Mouse (Mus musculus): Measurements from ENCODE around the gene Ankrd2.
"Not testable (repeated sequence)": the region's sequence is repeated elsewhere in the genome, so short reads cannot be mapped to it uniquely, and the experiment has no call there.

Gene Ankrd2

DNA sequence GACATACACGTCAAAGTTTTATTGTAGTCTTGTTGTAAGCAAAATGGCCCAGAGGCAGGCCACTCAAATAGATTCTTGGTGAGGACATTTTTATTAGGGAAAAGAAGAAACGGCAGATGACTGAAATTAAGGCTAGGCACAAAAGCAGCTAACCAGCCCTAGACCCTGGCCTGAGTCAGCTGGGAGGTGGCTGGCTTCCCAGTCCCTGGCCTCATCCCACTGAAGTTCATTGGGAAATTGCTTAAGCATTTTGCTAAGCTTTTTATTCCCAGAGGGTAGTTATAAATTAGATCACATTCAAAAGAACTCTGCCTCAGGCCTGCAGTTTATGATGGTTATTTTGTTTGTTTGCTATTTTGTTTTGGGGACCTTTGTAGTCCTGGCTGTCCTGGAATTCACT lies 20.1 kb downstream of the Ankrd2 start:
- DNase-seq (ENCODE audit: low spot score in 2 of 2), result peak in 1 of 2 experiments; percentile 49

DNA sequence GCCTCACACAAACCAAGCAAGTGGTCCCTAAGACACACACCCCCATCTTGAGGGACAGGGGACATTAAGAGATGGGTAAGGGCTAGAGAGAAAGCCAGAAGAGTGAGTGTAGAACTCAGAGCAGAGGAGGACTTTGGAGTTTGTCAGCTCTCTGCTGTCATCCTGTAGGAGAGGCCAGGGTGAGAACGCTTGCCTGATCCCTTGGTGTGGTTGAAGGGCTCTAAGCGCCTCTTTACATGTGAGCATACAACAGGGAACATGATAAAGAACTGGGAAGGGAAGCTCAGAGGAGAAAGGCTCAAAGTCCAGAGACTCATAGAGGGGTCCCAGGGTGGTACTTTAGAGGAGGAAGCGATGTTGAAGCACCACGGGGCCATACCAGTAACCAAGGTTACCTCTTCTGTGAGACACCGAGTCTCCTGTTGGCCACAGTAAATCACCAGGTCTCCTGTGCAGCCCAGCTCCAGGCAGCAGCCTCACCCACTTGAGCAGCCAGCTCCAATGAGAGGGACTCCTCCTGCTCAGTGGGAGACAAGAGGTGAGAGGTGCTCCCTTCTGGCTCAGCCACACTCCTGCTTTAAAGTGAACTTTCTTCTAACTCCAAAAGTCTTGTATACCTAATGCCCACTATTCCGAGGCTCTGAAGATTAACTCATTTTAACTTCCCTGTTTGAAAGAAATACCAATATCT lies 21.1 kb downstream of the Ankrd2 start:
- DNase-seq (ENCODE audit: low spot score in 2 of 2), result no peak

DNA sequence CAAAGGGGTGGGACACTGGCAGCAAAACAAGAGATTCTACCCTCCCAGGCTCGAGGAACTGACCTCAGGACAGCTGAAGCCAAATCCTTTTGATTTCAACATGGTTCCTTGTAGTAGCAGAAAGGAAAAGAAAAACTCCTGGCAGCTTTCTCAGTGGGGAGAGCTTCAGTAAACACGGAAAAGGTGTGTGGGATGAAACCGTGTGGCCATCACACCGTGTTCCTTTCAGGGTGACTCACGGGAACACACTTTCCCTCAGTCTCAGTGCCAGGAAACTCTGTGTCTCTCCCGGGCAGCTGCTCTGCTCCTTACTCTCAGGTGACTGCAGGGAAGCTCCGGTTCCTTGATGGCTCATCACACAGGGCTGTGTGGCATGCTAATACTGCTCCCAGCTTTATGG lies 22.6 kb downstream of the Ankrd2 start:
- no peak for DNase-seq (ENCODE audit: low spot score in 2 of 2)

DNA sequence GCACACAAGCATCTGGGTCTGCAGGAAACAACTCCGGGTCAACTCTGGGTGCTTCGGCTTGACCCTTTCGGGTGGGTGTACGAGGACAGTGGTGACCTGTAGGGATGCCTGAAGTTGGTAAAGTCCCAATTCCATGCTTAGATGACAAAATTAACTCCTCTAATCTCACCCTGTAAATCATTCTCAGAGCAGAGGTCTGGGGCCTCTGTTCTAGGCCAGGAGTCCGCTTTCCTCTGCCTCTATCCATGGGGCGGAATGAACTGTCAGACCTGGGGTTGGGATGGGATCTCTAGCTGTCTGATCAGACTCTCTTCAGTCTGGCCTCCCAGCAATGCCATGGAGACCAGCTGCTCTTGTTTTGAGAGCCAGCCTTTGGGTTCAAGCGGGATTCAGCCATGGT lies 25.6 kb downstream of the Ankrd2 start:
- DNase-seq (ENCODE audit: low spot score in 2 of 2), result no peak

DNA sequence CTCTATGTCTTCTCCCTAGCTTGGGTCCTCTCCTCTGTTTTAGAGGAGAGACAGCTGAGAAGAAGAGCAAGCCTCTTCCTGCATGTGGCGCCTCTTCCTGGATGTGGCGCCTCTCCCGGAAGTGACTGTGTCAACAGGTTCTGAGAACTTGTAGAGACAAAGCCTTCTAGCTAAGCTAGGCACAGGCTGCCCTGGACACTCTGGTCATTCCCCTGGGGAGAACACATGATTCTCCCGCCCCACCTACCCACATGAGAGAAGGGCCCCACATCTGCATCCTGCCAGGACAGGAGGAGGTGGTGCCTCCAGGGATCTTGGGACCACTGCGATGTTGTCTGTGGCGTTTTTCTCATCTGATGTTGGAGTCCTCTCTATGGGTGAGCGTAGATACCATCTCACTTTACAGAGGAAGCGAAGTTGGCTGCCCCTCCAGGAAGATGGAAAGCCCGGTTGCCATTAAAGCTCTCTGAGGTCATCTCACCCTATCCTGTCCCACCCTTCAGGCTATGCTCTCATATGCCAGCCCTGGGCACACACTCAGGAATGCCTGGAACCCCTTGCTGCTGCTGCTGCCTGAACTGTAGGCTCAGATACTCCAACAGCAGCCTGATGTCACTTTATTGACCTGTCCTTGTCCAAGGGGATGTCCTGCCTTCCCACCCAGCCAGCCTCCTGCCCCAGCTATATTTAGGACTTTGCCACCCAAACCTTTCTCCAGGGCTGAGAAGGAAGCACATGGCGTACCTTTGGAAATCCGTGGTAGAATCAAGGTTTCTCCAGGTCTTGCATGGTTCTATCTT lies 32.8 kb downstream of the Ankrd2 start:
- no peak for DNase-seq (ENCODE audit: low spot score in 2 of 2)

DNA sequence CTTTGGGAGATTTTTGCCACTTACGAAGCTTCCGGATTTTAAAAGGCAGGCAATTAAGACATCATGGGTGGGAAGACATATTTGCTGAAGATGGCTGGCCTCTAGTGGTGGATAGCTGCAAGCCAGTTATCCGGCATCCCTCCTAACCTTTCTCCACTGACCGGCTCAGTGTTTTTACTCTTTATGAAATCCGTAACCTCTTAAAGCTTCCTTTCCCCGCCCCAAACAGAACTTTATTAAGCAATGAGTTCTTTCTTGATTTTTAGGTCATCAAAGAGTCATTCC lies 33.4 kb downstream of the Ankrd2 start:
- DNase-seq (ENCODE audit: low spot score in 2 of 2), result no peak

DNA sequence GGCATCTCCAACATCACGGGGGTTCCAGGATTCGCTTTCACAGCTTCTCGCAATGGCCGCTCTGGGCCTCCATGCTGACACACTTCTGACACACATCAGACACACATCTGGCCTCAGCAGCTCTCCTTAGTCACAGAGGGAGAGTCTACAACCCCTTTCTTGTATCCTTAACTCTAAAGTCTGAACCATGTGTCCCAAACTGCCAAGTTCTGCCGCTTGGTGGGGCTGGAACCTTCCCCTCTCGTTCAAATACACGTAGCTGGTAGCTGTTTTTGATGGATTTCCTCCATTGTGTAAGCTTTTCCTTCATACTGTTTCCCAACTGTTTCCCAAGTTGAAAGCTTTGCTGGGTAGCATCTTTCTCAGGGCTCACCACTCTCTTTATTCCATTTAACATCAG lies 35.4 kb downstream of the Ankrd2 start:
- DNase-seq (ENCODE audit: low spot score in 2 of 2), result no peak

DNA sequence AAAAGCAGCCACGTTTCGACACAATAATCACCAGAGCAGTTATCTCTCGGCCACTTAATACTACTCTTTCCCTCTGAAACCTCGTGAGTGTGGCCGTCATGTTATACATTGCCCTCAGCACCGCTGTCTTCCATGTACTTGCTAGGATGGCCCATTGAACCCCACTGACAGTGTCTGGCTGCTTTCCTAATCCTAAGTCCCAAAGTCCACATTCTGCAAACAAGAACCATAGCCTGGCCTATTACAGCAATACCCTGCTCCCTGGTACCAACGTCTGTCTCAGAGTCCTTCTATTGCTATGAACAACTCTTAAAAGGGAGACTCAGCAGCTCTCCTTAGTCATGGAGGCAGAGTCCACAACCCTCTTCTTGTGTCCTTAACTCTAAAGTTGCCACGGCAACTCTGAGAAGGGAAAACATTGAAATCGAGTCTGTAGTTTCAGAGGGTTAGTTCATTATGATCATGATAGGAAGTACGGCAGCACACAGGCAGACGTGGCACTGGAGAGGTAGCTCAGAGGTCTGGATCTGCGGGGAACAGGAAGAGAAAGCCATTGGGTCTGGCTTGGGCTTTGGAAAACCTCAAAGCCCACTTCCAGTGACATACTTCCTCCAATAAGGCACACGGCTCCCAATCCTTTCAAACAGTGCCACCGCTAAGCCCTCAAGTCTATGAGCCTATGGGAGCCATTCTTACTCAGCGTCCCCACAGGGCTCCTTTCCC lies 36.2 kb downstream of the Ankrd2 start:
- DNase-seq (ENCODE audit: low spot score in 2 of 2), result no peak

DNA sequence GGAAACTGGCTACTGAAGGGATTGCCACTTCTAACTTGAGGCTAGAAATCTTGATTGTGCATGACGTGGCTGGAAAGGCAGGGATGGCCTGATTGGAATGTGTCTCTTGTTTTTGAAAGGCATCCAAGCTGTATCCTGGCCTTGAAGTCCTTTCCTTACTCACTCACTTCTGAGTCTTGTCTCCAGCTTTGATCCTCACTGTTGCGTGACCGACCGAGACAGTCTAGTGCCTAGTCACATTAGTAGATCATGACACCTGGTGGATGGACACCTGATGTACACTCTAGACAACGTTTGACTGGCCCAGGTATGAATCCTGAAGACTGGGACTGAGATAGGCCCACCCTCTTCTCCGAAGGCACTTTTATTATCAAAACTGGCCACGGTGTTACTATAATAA lies 37.0 kb downstream of the Ankrd2 start:
- DNase-seq (ENCODE audit: low spot score in 2 of 2), result no peak

DNA sequence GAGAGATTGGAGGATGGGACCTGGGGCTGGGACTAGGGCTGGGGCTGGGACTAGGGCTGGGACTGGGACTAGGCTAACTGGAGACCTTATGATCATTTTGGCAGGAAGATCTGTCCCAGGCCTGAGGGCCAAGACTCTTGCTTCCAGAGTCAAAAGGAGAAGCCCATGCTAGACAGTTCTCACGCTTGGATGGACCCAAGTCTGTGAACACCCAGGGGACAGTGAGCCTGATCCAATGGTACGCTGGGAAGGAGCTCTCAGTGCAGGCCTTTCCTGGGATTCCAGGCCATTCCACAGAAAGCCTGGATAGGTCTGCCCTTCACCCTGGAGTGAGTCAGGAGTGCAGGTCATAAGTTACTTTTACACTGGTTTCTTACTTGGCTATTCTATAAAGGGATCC lies 39.3 kb downstream of the Ankrd2 start:
- no peak for DNase-seq (ENCODE audit: low spot score in 2 of 2)

DNA sequence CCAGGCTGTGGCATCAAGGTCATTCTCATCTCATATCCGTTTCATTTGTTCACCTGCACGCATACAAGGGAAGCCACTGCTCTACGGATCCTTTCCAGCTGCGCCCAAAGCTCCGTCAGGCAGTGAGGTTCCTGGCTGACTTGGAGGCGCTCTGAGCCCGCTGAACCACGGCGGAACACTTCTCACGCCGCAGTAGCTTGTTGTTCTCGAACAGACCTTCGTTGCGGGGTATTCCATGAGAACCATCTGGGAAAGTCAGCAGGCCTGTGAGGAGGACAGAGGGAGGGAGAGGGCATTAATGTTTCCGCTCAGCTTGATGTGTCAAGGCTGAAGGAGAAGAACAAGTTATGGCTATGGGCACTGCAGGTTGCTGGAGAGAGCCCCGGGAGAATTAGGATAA lies 40.2 kb downstream of the Ankrd2 start:
- DNase-seq (ENCODE audit: low spot score in 2 of 2), result no peak

DNA sequence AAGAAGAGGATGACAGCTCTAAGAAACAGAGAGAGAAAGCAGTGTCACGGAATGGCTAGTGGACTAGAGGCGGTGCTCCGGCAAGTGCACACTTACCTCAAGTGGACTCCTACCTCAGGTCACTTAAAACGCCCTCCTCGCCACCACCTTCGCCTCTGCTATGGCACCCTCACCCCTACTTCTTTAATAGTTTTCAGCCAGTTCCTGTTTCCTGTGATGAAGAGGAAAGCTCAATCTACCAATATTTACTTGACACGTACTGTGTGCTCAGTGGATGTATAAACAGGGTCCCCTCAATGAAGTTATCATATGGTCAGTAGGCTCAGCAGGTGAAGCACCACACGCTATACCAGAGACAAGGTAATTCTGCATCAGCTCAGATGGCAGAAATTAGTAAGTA lies 42.8 kb downstream of the Ankrd2 start:
- no peak for DNase-seq (ENCODE audit: low spot score in 2 of 2)

DNA sequence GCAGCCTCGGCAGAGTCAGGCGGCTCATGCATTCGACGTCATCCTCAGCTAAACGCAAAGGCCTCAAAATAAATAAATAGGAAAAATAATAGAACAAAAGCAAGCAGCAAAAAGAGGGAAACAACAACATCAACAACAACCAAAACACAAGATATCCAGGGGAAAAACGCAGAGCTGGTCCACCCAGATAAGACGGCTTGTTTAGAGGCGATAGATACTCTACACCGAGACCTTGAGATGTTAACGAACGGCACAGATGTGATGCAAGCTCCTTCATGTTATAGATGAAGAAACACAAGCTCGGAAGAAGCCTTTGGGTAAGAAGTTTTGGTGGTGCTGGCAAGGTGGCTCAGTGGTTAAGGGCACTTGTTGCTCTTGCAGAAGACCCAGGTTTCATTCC lies 43.2 kb downstream of the Ankrd2 start:
- no peak for DNase-seq (ENCODE audit: low spot score in 2 of 2)

DNA sequence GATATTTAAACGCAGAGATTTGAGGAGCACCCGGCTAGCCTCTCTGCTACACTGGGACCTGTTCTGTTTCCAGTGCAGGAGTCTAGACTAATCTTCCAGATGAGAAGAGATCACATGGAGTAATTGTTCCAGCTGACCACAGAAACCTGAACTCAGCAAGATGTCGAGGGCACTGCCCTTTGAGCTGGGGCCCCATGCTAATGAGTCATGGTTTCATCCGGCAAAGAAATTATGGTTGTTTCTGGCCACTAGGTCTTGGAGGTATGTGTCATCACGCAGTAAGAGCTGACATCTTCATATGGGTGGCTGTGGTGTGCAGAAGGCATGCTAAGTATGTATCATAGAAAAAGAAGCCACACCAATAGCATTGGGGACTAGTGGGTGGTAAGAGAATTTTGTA lies 44.1 kb downstream of the Ankrd2 start:
- no peak for DNase-seq (ENCODE audit: low spot score in 2 of 2)

DNA sequence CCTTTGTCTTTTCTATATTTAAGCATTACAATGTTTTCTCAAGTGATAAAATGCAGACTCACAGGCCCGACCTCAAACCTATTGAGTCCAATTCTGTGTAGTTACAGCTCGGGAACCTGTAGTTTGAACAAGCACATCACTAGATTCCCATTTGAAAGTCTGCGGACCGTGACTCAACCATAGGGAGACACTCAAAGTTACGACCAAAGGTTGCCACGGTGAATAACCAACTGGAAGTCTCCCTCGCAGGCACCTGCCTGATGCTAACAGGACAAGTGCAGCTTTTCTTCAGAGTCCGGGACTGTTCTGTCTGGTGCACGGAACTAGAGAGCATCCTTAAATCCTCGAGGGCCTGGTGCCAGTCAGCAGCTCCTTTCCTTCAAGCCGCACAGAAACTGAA lies 44.7 kb downstream of the Ankrd2 start:
- DNase-seq (ENCODE audit: low spot score in 2 of 2), result no peak

DNA sequence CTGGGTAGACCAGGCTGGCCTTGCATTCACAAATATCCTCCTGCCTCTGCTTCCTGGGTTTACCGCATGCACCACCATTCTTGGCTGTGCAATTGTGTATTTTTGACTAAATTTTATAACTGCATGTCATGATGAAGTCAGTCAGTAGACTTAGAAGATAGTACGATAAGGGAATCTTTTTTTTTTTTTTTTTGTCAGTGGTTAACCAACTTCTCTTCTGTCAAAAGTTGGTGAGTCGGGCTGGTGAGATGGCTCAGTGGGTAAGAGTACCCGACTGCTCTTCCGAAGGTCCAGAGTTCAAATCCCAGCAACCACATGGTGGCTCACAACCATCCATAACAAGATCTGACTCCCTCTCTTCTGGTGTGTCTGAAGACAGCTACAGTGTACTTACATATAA lies 45.8 kb downstream of the Ankrd2 start:
- DNase-seq (ENCODE audit: low spot score in 2 of 2), result not testable (repeated sequence)

DNA sequence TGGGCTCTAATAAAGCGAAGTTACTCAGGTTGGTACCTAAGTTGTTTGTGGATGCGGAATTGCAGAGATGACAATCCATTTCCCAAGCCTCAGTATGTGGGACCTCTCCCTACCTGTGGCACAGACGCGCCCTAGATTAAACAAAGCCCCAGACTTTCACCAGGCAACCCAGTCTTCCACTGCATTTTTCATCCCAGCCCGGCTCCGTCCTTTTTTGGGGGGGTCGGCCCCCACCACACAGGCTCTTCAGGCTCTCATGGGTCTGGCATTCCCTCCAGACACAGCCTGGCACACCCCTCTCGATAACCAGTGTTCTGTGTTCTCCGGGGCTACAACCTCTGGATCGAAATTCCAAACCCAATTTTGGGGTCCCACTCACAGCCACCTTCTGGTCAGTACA lies 49.9 kb downstream of the Ankrd2 start:
- no peak for DNase-seq (ENCODE audit: low spot score in 2 of 2)

DNA sequence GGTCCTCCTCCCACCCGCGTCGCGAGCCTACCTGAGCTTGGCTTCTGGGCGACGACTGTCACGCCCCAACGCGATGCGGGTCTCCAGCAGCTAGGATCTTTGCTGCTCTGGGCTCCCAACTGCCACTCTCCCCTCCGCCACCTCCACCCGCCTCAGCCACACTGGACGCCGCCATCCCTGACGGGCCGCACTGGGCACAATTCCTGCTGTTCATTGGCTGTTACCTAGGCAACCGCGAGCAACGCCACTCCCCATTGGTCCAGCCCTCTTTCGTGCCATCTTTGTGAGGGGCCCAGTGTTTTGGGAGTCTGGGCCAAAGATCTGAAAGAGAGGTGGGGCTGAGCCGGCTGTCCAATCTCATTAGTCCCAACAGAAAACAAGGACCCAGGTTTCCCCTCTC lies 50.4 kb downstream of the Ankrd2 start, which contains the start of gene Morn4:
Morn4 (minus strand) TSS at position 192 of the 400 bp plus-strand sequence.
- peak; percentile 55 to 56 for DNase-seq (ENCODE audit: low spot score in 2 of 2)

DNA sequence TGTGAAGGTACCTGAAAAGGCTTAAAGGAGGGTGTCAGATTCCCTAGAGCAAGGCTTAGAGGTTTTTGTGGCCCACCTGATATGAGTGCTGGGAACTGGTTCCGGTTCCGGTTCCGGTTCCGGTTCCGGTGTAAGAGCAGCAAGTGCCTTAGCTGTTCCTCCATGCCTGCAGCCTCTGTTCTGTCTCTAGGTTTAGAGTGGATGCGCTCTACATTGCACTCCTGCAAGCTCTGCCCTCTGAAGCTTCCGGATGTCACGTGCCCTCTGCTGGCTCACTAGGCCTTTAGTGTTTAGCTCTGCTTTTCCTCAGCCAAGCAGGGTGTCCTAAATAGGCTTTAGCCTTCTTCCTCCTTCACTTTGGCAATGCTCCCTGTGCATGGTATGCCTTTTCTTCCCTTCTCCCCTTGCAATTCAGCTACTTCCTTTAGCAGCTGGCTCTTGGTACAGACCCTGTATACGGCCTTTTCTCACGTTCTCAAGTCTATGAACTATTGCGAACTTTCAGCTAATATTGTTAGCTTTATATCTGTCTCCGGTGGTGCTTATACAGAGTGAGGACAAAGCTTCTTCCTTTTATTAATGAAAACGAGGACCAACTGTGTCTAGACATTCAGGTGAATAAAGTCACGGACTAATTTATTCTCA lies 53.4 kb downstream of the Ankrd2 start:
- peak; percentile 11 to 31 for DNase-seq (ENCODE audit: low spot score in 2 of 2)

DNA sequence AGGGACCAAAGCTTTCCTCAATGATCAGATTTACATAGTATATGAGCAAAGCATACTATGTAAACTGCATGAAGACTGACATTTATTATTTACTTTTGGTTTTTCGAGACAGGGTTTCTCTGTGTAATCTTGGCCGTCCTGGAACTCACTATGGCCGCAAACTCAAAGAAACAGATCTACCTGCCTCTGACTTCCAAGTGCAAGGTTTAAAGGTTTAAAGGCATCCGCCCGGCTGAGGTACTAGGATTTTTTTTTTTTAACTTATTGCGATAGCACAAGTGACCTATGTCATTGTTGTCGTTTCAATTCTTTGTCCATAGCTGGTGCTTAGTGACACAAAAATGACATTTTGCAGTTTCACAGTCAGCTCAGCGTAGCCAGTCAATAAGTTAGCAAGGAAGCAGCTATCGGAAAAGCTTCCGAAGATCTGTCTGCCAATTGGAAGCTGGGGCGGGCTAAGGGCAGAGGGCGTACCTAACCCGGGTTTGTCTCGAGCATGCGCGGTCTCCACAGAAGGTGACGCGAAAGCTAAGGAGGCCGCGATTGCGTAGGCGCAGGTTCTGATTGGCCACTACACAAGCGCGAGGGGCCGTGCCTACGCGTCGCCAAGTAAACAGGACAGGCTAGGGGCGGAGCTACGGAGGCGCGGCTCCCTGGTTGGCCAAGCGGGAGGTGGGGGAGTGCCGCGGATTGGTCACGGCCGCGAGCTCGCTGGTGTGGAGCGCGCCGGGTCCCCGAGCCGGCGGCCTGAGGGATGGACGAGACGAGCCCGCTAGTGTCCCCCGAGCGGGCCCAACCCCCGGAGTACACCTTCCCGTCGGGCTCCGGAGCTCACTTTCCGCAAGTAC lies 54.2 kb downstream of the Ankrd2 start, which contains the start of gene Pi4k2a:
Pi4k2a (plus strand) TSS at position 723 of the 848 bp plus-strand sequence.
- DNase-seq (ENCODE audit: low spot score in 2 of 2), result peak; percentile 85 to 99

DNA sequence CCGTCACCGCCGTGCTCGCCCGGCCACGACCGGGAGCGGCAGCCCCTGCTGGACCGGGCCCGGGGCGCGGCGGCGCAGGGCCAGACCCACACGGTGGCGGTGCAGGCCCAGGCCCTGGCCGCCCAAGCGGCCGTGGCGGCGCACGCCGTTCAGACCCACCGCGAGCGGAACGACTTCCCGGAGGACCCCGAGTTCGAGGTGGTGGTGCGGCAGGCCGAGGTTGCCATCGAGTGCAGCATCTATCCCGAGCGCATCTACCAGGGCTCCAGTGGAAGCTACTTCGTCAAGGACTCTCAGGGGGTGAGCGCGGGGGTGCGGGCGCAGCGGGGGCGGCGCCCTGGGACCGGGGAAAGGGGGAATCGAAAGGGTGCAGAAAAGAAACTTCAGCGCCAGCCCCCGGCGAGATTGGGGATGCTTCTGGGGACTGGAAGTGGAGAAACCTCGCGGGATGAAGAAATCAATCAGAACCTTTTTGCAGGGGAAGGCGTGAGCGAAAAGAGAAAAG lies 54.9 kb downstream of the Ankrd2 start:
- no peak for DNase-seq (ENCODE audit: low spot score in 2 of 2)
